Mouse (Mus musculus) stomach, embryonic 14.5 days (tissue): ENCODE data around the gene Cd4. TPM values are rescaled to one million over a fixed set of nuclear protein-coding genes. Genes with fewer than 3 reads are reported as not detected.
"Not testable (repeated sequence)": the region's sequence is repeated elsewhere in the genome, so short reads cannot be mapped to it uniquely, and the experiment has no call there.

Source experiments
- ATAC-seq: fragments of 200-750 bp; cut with Nextera tagmentation; 2 replicates; pipeline ENCODE4 v1.8.0; 2017; ENCODE audit warnings: low read depth, moderate TSS enrichment; ENCODE audit not compliant: insufficient number of reproducible peaks, insufficient read depth, low FRiP score
- H3K27ac ChIP-seq: fragments of 300-500 bp; sonication (generic); 2 replicates; pipeline ENCODE4 v1.5.1; 2014; ENCODE audit warnings: mild to moderate bottlenecking, low read length, moderate library complexity, mixed read lengths
- H3K27me3 ChIP-seq: fragments of 300-500 bp; sonication (generic); 2 replicates; pipeline ENCODE4 v1.6.1; 2014; ENCODE audit warnings: low read length, control low read depth, mixed read lengths; ENCODE audit not compliant: control insufficient read depth, insufficient read depth
- H3K36me3 ChIP-seq: fragments of 300-500 bp; sonication (generic); 2 replicates; pipeline ENCODE4 v1.6.1; 2014; ENCODE audit warnings: mild to moderate bottlenecking, control low read depth, low read length, moderate library complexity, mixed read lengths; ENCODE audit not compliant: control insufficient read depth, insufficient read depth
- H3K4me1 ChIP-seq: fragments of 300-500 bp; sonication (generic); 2 replicates; pipeline ENCODE4 v1.6.1; 2014; ENCODE audit warnings: low read length, control low read depth, mixed read lengths; ENCODE audit not compliant: control insufficient read depth, insufficient read depth
- H3K4me2 ChIP-seq: fragments of 300-500 bp; sonication (generic); replicated peaks from 2 replicates; pipeline ENCODE4 v1.6.1; 2014; ENCODE audit warnings: low read depth, low read length, control low read depth
- H3K4me3 ChIP-seq: fragments of 300-500 bp; sonication (generic); 2 replicates; pipeline ENCODE4 v1.5.1; 2014; ENCODE audit warnings: low read depth, low read length, control low read depth
- H3K9ac ChIP-seq: fragments of 300-500 bp; sonication (generic); replicated peaks from 2 replicates; pipeline ENCODE4 v1.6.1; 2014; ENCODE audit warnings: low read depth, mild to moderate bottlenecking, control low read depth, low read length, moderate library complexity, mixed read lengths
- H3K9me3 ChIP-seq: fragments of 300-500 bp; sonication (generic); 2 replicates; pipeline ENCODE4 v1.6.1; 2016; ENCODE audit warnings: low read depth, low read length, control low read depth; ENCODE audit not compliant: control insufficient read depth
- WGBS: fragments of 180-500 bp; shearing (Covaris S2); extraction: QIAGEN DNeasy Blood & Tissue Kit; methylation state at CpG from one replicate; pipeline ENCODE4 v1.1.7; 2014; 5-methylcytosine and 5-hydroxymethylcytosine counted together
- polyA plus RNA-seq: library from polyadenylated mRNA; unstranded; fragments of >200 nt; fragmentation: Nextera tagmentation; extraction: Ambion mirVana; gene quantifications from 2 replicates; pipeline ENCODE4 v1.2.1, GENCODE M21; 2014

Gene Cd4
- polyA plus RNA-seq, 1 experiment from 2014 or later, result 0.43 TPM

GRCm38 (mm10) chr6:124835531-124835930, 52.5 kb downstream of the Cd4 start:
- ATAC-seq, result no peak
- no peak overlapping the region for H3K4me3 ChIP-seq
- no peaks in the 10 kb centered on the region for H3K27me3 ChIP-seq
- H3K9me3 ChIP-seq, result no peaks in the 10 kb centered on the region
- peaks cover 20% of the 10 kb centered on the region for H3K36me3 ChIP-seq
- no peak overlapping the region for H3K4me2 ChIP-seq
- WGBS, result 61% methylated on average over 10 of the region's 10 CpGs
- H3K27ac ChIP-seq, result no peak overlapping the region
- peaks cover 18% of the 10 kb centered on the region for H3K4me1 ChIP-seq
- H3K9ac ChIP-seq, result no peak overlapping the region

DNA sequence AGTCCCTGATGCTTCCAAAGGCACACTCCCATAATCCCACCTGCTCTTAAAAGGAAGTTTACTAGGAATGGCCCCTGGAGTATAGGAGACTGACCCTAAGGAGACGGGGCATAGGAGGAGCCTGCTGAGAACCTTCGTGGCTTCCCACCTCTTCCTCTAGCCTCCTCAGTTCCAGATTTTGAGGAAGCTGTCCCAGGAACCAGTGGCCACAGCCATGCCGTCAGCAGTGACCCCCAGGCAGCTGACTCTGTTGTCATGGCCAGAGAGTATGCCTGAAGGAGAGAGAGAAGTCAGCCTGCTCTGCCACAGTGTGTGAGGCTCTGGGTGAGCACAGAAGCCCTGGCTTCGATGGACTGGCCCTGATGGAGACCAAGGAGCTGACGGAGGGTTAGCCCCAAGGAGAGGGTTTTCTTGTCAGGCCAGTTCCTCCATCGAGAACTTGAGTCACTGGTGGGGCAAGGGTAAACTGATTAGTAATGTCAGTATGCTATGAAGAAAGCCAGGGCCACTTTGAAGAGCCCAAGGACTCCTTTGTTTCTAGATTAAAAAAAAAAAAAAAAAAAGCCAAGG, 53.4 kb downstream of the Cd4 start:
- Histone ChIP-seq H3K4me2 (no peak overlapping the region), H3K9ac (no peak overlapping the region), H3K27me3 (no peaks in the 10 kb centered on the region), H3K4me3 (no peak overlapping the region), H3K9me3 (no peaks in the 10 kb centered on the region), H3K27ac (no peak overlapping the region), H3K36me3 (peaks cover 20% of the 10 kb centered on the region), H3K4me1 (peaks cover 8% of the 10 kb centered on the region)
- 73% methylated on average over 6 of the region's 6 CpGs for WGBS
- no peak for ATAC-seq

DNA sequence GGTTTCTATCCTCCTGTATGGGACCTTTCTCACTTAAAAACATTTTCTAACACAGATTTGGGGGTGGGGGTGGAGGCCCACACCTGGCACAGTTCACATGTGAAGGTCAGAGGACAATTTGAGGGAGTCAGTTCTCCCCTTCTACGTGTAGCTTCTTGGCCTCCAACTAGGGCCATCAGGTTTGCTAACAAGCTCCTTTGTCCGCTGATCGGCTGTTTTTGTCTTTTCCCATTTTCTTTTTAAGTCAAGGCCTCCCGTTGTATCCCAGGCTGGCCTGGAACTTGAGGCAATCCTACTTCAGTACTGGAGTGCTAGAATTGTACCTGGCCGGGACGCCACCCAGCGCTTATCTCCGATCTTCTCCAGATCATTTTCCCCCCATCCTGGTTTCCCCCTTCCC, 56.4 kb downstream of the Cd4 start:
- no peaks in the 10 kb centered on the region for H3K9me3 ChIP-seq
- peaks cover 20% of the 10 kb centered on the region for H3K36me3 ChIP-seq
- H3K27me3 ChIP-seq, result no peaks in the 10 kb centered on the region
- H3K4me3 ChIP-seq, result no peak overlapping the region
- H3K27ac ChIP-seq, result no peak overlapping the region
- peaks cover 6% of the 10 kb centered on the region; the same call in 1 of the 2 replicates for H3K4me1 ChIP-seq
- no peak overlapping the region for H3K4me2 ChIP-seq
- H3K9ac ChIP-seq, result no peak overlapping the region
- 91% methylated on average over 8 of the region's 8 CpGs for WGBS
- no peak for ATAC-seq

GRCm38 (mm10) chr6:124831199-124831598, 56.8 kb downstream of the Cd4 start:
- not testable (repeated sequence) for H3K9ac ChIP-seq, H3K27me3 ChIP-seq, H3K9me3 ChIP-seq, H3K27ac ChIP-seq, ATAC-seq, H3K4me1 ChIP-seq
- WGBS, result 93% methylated on average over 4 of the region's 4 CpGs
- peak overlapping the region; percentile 69; the same call in 1 of the 2 replicates for H3K4me3 ChIP-seq
- peaks cover 22% of the 10 kb centered on the region for H3K36me3 ChIP-seq
- peak overlapping the region; percentile 54; the same call in 1 of the 2 replicates for H3K4me2 ChIP-seq

GRCm38 (mm10) chr6:124829799-124830700, 58.0 kb downstream of the Cd4 start:
- Histone ChIP-seq H3K4me3 (peak overlapping the region; percentile 69), H3K4me2 (peak overlapping the region; percentile 54), H3K4me1 (peaks cover 6% of the 10 kb centered on the region; the same call in 1 of the 2 replicates), H3K27me3 (no peaks in the 10 kb centered on the region), H3K36me3 (peaks cover 33% of the 10 kb centered on the region), H3K27ac (peak overlapping the region; percentile 84), H3K9ac (peak overlapping the region; percentile 52), H3K9me3 (no peaks in the 10 kb centered on the region)
- under 1% methylated on average over 38 of the region's 38 CpGs for WGBS
- peak; percentile 87 for ATAC-seq

DNA sequence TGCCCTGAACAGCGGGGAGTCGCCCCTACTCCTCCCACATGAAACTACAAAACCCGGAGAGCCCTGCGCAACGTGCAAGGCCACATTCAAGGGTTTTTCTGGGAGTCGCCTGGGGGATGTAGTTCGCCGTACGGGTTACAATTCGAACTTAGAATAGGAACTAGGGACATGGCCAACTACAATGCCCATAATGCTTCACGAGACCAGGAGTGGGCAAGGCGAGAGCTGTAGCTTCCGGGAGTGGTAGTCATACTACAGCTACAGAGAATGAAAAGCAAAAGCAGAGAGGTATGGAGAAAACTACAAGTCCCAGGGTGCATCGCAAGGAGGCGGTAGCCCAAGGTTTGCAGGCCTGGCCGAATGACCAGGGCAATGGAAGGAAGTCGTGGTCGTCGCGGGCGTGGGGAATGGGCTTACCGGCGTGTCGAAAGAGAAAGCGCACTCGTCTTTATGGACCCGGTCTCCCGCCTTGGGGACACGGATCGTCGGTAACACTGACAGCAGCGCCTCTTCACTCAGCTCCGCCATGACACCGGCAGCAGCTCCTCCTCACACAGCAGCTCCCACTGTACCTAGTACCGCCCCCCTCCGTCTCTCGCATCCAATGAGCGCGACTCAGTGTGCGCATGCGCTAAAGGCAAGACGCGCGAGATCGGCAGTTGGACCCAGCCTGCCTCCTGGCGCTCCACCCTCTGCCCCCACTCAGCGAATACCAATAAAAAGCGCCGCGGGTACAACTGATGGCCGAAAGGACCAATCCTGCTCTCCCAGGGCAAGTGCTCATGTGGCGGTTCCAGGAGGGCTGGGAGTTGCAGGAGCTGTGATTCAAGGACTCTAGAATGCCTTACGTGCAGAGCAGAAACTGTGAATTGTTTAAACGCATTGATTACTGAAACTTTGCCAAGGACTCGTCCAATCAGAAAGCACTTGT, 58.9 kb downstream of the Cd4 start, which contains the start of the genes Usp5 and Cdca3:
TSS of gene Usp5 (minus strand) at position 617 of the 931 bp plus-strand sequence.
TSS of gene Cdca3 (plus strand) at position 680 of the 931 bp plus-strand sequence.
- peak within 1 kb of the TSS; percentile 81 for H3K4me2 ChIP-seq
- peak within 1 kb of the TSS; percentile 52 for H3K9ac ChIP-seq
- peak within 1 kb of the TSS; percentile 84 for H3K27ac ChIP-seq
- peaks cover 6% of the 10 kb centered on the region; the same call in 1 of the 2 replicates for H3K4me1 ChIP-seq
- H3K36me3 ChIP-seq, result peaks cover 37% of the 10 kb centered on the region
- H3K4me3 ChIP-seq, result peak within 1 kb of the TSS; percentile 69
- no peaks in the 10 kb centered on the region for H3K9me3 ChIP-seq
- WGBS, result under 1% methylated on average over 55 of the region's 55 CpGs
- no peaks in the 10 kb centered on the region for H3K27me3 ChIP-seq
- ATAC-seq, result peak; percentile 93

DNA sequence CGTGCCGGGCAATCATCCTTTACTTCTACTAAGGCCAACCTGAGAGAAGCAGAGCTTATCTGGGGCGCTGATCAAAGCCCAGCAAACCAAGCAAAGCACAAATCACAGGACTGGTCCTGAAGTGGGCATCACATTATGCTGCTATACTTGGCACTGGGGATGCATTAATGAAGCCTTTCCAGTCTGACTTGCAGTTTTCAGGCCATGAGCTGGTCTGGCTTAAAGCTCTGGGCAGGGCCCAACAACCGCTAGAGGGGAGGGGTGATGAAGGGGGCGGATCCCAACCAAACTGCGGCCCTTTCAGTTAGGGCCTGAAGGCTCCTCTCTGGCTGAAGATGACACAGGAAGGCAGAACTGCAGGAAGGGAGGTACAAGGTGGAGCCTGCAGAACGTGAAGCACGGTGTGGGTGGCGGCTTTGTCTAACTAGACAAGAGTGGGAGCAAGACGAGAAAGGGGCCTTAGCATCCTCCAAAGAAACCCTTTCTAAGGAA, 59.9 kb downstream of the Cd4 start:
- Histone ChIP-seq H3K27ac (peak overlapping the region; percentile 35; the same call in 1 of the 2 replicates), H3K9ac (peak overlapping the region; percentile 36), H3K36me3 (peaks cover 39% of the 10 kb centered on the region), H3K4me2 (peak overlapping the region; percentile 81), H3K4me1 (peaks cover 6% of the 10 kb centered on the region; the same call in 1 of the 2 replicates), H3K27me3 (no peaks in the 10 kb centered on the region), H3K9me3 (no peaks in the 10 kb centered on the region), H3K4me3 (peak overlapping the region; percentile 69)
- ATAC-seq, result no peak
- 25% methylated on average over 10 of the region's 10 CpGs for WGBS
